Mouse (Mus musculus): Measurements from ENCODE around the gene D6Ertd527e. TPM values are rescaled to one million over a fixed set of nuclear protein-coding genes. Genes with fewer than 3 reads are reported as not detected.

Gene D6Ertd527e
- total and polyA plus RNA-seq, 3 experiments = 0.11 TPM; not detected in 2

DNA sequence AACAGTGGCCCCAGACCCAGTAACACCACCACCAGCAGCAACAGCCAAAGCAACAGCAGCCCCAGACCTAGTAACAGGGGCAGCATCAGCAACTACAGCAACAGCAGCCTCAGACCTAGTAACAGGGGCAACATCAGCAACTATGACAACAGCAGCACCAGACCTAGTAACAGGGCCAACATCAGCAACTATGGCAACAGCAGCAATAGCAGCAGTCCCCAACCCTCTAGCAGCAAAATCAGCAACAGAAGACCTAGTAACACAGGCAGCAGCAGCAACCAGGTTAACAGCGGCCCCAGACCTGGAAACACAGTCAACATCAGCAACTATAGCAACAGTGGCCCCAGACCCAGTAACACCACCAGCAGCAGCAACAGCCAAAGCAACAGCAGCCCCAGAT lies 6.9 kb downstream of the D6Ertd527e start:
- no peak for DNase-seq

DNA sequence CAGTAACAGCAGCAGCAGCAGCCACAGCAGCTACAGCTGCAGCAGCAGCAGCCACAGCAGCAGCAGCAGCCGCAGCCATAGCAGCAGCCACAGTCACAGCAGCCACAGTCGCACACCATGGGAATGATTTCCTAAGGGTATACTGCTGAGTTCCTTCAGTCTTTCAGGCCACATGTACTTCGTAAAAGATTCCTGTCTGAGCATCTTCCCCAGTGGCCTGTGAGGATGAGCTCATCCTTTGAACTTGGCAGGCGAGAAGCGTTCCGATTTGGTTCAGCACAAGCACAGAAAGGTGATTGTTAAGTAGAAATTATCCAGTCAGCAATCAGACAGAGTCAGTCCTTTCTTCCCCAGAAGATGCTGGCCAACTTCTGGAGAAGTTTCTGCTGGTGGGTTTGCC lies 7.6 kb downstream of the D6Ertd527e start:
- DNase-seq = no peak

DNA sequence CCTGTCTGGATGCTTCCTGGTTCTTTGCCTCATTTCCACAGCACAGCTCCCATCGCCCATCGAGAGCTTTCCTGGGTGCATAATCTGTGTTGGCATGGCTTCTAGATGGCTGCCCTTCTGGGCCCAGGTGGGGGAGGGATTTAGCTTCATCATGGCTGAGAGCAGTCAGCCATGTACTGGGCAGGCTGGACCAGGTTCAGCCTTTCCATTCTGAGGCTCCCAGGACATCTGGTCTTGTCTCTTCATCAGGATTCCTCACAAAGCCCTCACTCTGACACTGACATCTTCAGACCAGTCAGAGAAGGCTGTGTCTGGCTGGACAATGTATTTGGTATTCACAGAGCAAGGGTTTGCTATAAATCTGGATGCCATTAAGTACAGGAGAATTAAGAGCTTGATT lies 11.4 kb downstream of the D6Ertd527e start:
- no peak for DNase-seq

DNA sequence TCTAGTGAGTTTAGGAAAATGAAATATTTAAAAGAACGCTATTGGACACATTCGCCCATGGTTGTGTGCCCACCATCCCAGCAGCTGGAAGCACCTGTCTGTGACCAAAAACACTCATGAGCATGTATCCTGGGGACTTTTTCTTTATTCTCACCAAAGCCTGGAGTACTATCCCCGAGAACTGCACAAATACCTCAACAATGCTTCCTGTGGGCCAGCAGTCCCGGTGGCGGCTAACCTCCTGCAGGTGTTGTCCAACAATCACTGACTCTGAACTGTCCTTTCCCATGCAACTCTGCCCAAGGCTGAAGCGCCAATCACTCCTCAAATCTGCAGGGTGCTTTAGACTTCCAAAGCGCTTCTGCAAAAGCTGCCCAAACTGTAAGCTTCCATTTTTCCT lies 12.1 kb downstream of the D6Ertd527e start:
- DNase-seq = no peak

DNA sequence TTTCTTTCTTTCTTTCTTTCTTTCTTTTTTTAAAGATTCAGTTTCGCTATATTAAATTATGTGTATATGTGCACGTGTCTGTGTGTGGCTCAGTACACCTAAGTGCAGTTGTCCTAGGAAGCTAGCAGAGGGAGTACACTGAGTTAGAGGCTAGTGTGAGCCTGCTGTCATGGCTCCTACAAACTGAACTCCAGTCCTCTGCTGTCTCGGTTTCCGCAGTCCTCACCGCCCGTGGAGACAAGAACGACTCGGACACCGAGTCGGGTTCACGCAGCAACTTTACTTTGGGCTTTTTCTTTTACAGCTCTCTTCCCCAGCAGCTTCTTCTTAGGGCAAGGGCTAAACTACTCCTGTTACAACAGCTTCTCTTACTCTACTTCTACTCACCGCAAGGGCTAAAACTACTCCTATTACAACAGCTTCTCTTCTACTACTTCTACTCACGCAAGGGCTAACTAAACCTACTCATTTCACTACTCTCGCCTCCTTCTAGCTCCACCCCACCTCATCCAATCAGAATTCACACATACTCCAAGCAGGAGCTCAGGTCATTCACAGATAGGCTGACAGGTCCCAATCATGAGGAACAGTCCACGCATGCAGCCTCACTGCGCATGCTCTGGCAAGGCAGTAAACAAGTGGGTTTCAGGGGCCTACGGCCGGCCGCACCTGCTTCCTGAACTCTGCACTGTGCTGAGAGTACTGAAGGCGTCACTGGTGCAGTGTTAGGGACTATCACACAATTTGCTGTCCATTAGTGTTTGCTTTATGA lies 14.7 kb downstream of the D6Ertd527e start:
- DNase-seq = no peak

DNA sequence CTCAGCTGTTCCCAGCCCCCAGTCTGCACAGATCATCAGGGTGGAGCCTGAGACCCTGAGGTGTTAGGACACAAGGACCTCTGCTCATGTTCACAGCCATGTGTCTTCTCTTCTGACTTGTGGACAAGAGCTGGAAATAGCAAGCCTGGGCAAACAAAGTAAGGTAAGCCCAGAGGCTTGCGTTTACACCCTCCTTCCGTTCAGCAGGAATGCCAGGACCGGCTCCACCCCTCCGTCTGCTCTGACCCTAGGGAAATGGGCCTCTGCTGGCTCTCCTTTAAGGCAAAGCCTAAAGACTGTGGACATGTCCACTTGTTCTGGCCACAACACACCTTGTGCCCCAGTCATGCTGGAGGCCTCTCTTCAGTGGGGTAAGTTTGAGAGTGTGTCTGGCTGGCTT lies 15.4 kb downstream of the D6Ertd527e start:
- DNase-seq = no peak

DNA sequence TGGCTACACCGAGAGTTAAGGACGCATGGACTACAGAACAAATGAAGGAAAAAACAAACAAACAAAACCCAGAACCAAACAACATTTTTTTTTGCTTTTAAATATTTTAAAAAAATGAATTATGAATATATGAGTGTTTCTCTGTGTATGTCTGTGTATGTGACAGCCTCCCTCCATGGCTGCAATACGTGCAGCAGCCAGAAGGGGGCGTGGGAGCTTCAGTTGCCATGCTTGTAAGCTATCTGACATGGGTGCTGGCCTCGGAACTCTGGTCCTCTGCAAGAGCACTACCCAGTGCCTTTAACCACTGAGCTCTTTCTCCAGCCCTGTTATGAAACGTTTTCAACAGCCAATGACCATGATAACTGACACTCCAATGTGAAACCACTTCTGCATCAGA lies 16.1 kb downstream of the D6Ertd527e start:
- no peak for DNase-seq

DNA sequence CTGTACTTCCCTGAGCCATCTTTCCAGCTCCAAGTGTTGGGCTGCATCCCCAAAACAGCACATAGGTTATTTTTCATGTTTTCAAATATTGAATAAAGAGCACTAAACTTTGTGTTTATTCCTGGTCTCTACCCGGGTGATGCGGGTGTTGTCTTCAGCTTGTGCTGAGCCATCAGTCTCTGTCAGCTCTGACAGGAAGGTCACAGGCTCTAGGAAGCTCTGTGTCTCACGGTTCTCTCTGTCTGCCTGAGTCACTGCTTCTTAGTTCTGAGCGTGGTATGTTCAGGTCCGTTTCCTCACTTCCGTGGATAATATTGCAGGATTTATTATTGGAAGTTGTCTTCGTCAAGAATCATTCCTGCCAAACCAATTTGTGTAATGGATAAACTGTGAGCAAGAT lies 17.4 kb downstream of the D6Ertd527e start:
- DNase-seq = no peak

DNA sequence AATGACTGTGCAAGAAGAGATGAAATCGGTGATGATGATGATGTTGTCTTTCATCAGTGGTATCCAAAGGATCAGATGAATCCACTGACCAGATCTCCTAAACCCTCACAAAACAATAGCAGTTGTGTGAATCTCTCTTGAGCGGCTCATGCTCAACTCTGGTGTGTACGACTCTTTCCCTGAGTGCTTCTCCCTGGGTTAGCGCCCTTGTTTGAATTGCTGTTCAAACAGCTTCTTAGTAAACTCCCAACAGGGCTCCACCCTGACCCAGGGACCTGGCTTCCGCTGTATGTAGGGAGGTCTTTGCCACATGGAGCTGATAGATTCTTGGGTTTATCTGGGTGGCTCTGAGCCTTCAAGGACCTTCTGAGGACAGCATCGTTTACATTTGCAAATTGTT lies 18.9 kb downstream of the D6Ertd527e start:
- DNase-seq = no peak

DNA sequence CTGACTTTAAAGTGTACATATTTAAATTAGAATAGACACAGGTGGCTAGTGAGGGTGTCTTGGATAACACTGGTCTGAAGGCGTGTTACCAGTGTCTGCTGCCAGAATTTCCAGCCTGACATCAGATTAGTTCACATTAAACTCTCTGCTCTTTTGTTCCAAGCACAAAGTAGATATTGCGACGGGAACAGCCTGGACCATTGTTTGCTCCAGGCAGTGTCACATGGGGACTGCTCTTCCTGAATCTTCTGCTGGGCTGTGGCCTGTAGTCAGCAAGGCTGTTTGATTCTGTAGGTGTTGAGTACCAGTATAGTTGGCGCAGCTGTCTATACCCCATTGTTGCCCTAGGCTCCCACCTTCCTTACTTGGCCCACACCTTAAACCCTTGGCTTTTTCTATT lies 19.4 kb downstream of the D6Ertd527e start:
- no peak for DNase-seq

DNA sequence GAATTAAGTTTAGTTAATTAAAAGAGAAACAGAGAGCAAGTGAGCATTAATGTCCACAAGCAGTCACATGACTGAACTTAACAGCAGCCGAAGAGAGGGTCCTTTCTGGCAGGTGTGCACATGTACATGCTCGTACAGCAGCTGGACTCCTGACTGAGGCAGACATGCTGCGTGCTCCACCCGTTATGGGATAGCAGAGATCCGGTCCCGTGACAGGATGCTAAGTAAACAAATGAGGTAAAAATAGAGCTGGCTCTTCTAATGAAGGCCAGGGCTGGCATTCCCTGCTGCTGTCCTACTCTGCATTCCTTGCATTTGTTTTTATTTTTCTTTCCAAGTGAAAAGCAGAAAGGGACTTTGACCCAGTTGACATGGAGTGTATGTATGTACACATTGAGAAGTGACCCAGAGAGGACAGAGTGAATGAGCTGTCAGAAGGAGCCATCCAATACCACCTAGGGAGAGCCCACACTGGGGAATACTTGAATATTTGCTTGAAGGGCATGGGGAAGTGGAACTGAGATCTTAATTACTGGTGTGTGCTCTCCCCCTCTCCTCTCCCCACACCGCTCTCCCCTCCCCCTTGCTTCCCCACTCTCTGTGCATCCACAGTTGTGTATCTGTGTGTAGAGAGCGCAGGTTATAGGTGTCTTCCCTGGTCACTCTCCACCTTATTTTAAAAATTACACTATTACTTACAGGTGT lies 22.7 kb downstream of the D6Ertd527e start:
- no peak for DNase-seq

DNA sequence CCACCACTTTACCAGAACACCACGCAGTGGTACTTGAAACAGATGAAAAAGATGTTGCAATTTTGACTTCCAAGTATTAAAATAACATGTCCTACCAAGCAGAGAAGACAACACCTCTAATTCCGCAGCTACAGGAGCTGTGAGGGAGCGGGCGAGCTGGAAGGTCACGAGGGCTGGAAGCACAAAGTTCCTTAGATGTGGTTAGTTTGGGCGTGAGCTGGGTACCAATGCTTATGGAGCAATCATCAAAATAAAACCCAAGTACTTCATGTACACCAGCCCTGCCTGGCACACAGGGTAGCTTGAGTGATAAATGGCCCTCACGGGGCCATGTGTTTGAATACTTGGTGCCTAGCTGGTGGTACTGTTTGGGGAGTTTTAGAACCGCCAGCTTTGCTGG lies 25.3 kb downstream of the D6Ertd527e start:
- DNase-seq = peak; percentile 13

DNA sequence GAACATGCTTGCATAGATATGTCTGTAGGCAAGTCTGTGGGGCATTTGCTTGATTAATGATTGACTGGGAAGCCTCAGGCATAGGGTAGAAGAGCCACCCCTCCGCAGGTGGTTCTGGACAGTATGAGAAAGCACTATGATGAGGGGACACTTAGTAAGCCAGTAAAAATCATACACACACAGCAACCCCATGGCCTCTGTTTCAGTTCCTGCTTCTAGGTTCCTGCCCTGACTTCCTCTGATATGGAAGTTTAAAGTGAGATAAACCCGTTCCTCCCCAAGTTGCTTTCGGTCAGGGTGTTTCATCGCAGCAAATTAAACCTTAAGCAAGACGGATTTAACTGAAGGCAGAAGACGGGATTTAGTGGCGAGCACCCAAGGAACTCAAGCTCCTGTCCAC lies 26.1 kb downstream of the D6Ertd527e start:
- DNase-seq = no peak

DNA sequence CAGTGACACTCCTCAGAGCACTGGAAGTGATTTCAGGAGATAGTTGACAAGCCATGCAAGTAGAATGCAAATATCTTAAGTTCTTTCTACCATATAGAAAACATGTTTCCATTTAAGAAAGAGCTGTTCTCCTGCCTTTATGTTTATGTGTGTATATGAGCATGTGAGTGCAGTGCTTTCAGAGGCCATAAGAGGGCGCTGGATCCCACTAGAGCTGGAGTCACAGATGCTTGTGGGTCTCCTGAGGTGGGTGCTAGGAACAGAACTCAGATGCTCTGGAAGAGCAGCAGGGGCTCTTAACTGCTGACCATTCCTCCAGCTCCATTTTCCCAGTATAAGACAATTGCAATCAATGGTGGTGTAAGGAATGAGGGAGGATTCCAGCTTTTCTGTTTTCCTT lies 26.5 kb downstream of the D6Ertd527e start:
- no peak for DNase-seq

DNA sequence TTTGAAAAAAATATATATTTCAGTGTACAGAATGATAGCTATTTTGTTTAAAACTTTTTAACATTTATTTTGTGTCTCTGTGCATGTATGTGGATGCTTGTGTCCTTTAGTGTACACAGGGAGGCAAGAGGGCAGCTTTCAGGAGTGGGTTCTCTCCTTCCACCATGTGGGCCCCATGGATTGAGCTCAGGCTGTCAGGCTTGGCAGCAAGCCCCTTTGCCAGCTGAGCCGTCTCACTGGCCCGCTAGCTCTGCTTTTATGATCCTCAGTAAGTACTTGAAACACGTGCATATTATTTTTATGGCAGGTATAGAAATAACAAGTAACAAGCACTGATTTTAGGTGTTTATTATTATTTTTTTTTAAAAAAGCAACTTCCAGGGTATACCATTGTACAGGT lies 29.0 kb downstream of the D6Ertd527e start:
- DNase-seq = no peak

DNA sequence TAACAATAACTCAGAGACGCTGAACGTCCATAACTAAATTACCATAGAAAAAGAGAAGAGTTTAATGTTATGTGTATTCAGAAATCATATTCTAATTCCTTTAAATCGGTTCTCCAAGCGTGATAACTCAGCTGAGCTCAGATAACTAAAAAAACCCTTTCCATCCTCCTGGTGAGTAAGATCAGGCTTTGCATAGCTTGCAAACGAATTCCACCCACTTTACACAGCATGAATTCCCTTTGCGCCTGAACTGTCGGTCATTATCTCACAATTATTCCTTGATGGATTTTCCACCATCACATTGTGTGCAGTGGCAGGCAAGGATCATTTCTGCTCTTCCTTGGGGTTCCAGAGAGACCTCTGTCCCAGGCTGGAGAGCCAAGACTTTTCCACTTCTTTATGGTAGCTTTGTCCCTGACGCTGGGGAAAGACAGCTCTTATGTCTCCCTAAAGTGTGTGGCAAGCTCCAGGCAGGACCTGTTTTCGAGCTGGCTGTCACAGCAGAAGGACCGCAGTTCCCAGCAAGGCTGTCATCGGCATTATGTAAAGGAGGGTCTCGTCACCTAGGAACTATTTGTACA lies 29.5 kb downstream of the D6Ertd527e start:
- DNase-seq = no peak

DNA sequence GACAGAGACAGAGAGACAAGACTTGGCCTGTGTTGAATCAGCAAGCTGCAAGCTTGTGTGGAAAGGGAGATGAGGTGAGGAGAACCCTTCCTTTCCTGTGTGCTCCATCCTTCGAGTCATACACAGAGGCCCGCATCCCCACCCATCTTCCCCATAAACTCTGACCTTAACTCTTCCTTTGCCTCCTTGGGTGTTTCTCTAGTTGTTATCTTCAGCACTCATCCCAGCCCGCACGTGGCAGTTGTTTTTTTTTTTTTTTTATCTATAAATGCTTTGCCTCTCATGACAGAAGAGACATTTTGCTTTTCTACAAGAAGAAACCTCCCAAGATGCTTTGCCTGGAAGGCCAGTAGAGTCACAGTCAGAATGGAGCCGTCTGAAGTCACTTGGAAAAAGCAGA lies 33.9 kb downstream of the D6Ertd527e start:
- DNase-seq = no peak

DNA sequence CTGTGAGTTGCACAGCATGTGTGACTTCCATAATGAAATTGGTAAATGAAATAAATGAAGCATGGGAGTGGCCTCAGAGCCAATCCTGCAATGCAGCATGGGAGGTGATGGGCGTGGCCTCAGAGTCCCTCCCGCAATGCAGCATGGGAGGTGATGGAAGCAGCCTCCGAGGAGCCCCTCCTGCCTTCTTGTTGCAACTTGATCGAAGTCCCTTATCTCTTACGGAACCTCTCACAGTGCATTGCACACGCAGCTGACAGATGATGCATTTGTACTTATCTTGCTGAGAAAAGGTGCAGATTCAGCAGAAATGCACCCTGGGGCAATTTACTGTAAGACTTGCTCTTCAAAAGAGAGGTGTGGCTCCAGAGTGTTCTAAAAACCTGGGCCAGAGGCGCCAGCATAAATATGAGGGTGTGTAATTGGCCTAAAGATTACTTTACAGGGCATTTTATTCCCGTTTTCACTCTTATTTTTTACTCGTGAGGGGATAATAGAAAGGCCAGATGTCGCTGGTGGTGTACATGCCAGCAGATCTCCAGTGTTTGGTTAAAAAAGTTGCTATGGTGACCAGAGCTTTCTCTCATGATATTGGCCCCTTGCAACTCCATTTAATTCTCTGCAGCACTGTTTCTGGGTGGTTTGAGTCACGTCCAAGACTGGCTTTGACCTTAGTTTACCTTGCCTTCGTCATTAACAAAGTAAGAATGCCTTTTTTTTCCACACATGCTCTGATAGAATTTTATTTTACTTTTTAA lies 35.4 kb downstream of the D6Ertd527e start:
- no peak for DNase-seq

DNA sequence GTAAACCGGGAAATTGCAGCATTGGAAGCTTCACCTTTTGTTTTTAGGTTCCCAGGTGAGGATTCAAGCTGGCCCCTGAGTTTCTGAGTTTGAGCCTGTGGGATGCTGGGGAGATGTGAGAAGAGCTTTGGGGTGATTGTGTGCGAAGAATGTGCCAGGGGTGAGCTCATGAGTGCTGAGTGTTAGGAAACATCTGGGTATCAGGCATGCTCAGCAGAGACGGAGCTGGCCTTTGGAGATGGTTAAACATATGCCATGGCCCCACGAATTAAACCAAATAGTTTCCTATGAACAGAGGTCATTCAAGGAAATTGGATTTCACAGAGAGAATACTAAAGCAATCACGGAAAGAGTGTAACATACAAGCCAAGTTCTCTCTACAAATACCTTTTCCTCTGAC lies 37.7 kb downstream of the D6Ertd527e start:
- DNase-seq = no peak

DNA sequence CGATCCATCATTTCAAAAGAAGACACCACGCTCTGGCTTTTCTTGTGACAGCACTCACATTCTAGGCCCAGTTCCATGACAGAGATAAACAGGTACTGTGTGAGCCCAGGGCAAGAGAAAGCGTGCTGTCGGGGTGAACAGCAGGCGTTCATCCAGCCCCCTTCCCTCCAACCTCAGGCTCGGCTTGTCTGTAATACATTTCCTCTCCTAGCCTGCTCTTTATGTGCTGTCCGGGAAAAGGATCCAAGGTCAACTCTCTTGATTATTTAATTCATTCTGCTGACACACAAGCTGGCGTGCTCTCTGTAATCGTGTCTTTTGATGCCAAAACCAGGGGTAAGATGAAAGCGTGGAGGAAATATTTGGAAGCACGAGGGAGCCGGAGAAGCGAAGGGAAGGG lies 39.0 kb downstream of the D6Ertd527e start:
- DNase-seq = peak; percentile 68

DNA sequence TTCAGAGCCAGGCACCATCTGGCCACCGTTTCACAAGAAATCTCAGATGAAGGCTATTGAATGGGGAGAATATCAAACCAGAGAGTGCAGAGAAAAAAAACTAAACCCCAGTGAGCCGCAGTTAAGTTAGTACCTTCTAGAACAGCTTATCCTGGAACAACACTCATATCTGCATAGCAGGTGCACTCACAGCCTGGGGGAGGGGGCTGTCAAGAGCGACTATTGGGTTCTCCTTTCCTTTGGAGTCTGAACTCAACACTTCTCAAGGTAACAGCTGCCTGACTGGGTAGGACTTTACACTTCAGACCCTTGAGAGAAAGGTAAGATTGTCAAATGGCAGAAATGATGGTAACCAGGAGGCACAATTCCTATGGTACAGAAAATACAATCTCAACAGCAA lies 43.4 kb downstream of the D6Ertd527e start:
- no peak for DNase-seq

DNA sequence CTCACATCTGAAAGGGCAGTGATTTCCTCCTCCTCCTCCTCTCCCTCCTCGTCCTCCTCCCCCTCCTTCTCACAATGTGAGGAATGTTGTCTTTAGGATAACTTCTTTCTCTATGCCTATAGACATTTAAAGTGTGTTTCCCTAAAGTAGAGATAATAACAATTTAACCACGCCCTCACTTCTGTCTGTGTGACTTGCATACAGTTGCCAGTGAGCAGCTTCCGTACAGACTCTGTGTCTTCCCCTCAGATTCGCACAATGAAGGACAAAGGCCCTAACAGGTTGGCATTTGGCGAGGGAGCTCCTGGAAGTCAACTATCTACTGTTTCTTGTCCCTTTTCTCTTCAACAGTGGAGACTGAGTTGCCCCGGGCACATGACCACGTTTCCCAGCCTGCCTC lies 45.9 kb downstream of the D6Ertd527e start:
- DNase-seq = no peak

DNA sequence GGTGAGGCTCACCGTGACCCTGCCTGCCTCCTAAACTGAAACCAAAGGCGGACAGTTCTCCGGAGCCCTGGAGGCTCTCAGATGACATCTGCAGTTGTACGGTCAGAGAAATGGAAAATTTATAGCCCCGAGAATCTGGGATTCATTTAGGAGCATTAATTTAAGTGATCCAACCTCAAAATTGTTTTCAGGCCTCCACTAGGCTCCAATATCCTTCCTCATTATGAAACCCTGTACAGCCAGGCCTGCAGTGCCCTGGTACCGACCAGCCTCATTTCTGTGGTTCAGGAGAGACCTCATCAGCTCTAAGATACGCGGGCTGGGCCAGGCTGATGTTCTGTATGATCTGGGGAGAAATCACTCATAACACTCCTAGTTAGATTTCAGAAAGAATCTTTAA lies 46.9 kb downstream of the D6Ertd527e start:
- DNase-seq = no peak
